Mouse (Mus musculus) CH12.LX (cell line): ENCODE results near the gene Mettl7a1.

Source experiments
- BHLHE40 ChIP-seq: IDR thresholded peaks from 2 replicates; pipeline ENCODE4 v1.6.1; 2011; ENCODE audit warnings: mild to moderate bottlenecking, low read depth, low read length, improper control_type of control experiment
- CTCF ChIP-seq, 2 experiments: IDR thresholded peaks in 1 of 2; conservative IDR thresholded peaks in 1 of 2; 2 replicates each; pipeline ENCODE4 v1.5.1; 2011 to 2012; ENCODE audit warnings: low read depth in 2 of 2, low read length in 2 of 2, improper control_type of control experiment in 1 of 2, inconsistent platforms in 1 of 2, mild to moderate bottlenecking in 1 of 2, moderate library complexity in 1 of 2
- E2F4 ChIP-seq: IDR thresholded peaks from 2 replicates; pipeline ENCODE4 v1.6.1; 2011; ENCODE audit warnings: low read depth, low read length, improper control_type of control experiment; ENCODE audit not compliant: insufficient replicate concordance
- ELF1 ChIP-seq: IDR thresholded peaks from 2 replicates; pipeline ENCODE4 v1.6.1; 2014; ENCODE audit warnings: low read depth, mild to moderate bottlenecking, inconsistent platforms, low read length, improper control_type of control experiment
- EP300 ChIP-seq: IDR thresholded peaks from 2 replicates; pipeline ENCODE4 v1.6.1; 2011; ENCODE audit warnings: low read length, improper control_type of control experiment
- GABPA ChIP-seq: IDR thresholded peaks from 2 replicates; pipeline ENCODE4 v1.6.1; 2012; ENCODE audit warnings: low read depth, low read length, improper control_type of control experiment, inconsistent platforms; ENCODE audit not compliant: insufficient replicate concordance
- JUN ChIP-seq: IDR thresholded peaks from 2 replicates; pipeline ENCODE4 v1.6.1; 2011; ENCODE audit warnings: low read depth, mild to moderate bottlenecking, low read length, improper control_type of control experiment, moderate library complexity; ENCODE audit not compliant: insufficient read depth
- MAZ ChIP-seq: IDR thresholded peaks from 2 replicates; pipeline ENCODE4 v1.6.1; 2012; ENCODE audit warnings: low read depth, mild to moderate bottlenecking, inconsistent platforms, low read length, improper control_type of control experiment, moderate library complexity
- MXI1 ChIP-seq: IDR thresholded peaks from 2 replicates; pipeline ENCODE4 v1.6.1; 2011; ENCODE audit warnings: mild to moderate bottlenecking, low read depth, low read length, improper control_type of control experiment
- PAX5 ChIP-seq: IDR thresholded peaks from 2 replicates; pipeline ENCODE4 v1.6.1; 2012; ENCODE audit warnings: low read length, inconsistent platforms, mixed read lengths
- POLR2A ChIP-seq: IDR thresholded peaks from 2 replicates; pipeline ENCODE4 v1.6.1; 2011; ENCODE audit warnings: low read depth, mild to moderate bottlenecking, improper control_type of control experiment, low read length
- POLR2AphosphoS2 ChIP-seq: IDR thresholded peaks from 2 replicates; pipeline ENCODE4 v1.6.1; 2011; ENCODE audit warnings: low read depth, low read length, improper control_type of control experiment
- TBP ChIP-seq: conservative IDR thresholded peaks from 2 replicates; pipeline ENCODE4 v1.6.1; 2011; ENCODE audit warnings: low read depth, low read length, improper control_type of control experiment
- ZNF384 ChIP-seq: IDR thresholded peaks from 2 replicates; pipeline ENCODE4 v1.6.1; 2012; ENCODE audit warnings: low read depth, low read length, improper control_type of control experiment, inconsistent platforms

DNA sequence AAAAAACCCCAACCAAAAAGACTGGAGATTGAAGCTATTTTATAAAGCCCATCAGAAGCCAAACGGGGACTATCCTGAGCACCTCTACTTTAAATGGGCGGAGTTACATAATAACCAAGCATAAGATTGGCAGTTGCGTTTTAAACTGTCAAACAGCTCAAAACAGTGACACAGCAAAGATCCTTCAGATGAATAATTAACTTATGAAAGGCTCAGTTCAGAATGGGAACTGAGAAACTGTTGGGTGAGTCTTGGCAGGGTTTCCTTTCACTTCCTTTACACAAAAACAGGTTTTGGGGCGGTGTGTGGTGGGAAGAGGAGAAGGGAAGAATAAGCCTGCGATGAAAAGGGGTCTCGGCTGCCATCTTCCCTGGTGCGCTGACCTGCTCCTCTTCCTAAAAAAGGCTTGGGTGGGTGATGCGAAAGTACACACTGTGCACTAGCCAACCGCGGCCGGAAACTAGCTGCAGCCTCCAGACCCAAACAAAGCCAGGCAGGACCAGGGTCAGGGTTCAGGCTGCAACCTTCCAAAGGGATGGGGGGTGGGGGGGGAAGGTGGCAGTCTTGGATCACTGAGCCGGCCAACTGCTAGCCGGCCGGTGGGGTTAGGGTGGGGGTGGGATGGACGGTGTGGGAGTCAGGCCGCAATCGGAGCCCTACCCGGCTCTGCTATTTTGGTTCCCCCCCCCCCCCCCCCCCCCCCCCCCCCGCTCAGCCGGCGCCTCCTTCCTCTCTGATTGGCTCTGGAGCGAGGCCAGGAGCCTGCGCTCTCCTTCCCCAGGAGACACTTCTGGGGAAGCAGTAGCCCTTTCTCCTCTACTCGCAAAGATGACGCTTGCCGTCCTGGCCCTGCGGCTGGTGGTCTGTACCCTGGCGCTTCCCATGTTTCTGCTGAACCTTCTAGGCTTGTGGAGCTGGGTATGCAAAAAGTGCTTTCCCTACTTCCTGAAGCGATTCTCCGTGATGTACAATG, at the start of gene Mettl7a1:
- TF ChIP-seq PAX5, result no peak
- TF ChIP-seq MXI1, result no peak; the same call in 1 of the 2 replicates
- TF ChIP-seq POLR2A, result peak; percentile 67
- TF ChIP-seq ZNF384, result no peak
- peak; percentile 95 for TF ChIP-seq EP300
- TF ChIP-seq GABPA, result no peak
- TF ChIP-seq CTCF (conservative IDR thresholded peaks at IDR 0.05 in 1 of 2, IDR thresholded peaks at IDR 0.05 in 1 of 2; ENCODE audit: low read depth in 2 of 2, low read length in 2 of 2), result no peak
- TF ChIP-seq JUN, result 0 out of 2 replicates have a peak, but pooled peaks have one; percentile 18
- TF ChIP-seq E2F4, result no peak
- peak; percentile 79 for TF ChIP-seq TBP
- peak; percentile 58 for TF ChIP-seq BHLHE40
- 0 out of 2 replicates have a peak, but pooled peaks have one; percentile 7 for TF ChIP-seq MAZ
- TF ChIP-seq ELF1, result peak; percentile 44; the same call in 1 of the 2 replicates
- no peak for TF ChIP-seq POLR2AphosphoS2
